Mouse (Mus musculus): Measurements from ENCODE around the gene Gm10188.

Gm10188 gene

DNA sequence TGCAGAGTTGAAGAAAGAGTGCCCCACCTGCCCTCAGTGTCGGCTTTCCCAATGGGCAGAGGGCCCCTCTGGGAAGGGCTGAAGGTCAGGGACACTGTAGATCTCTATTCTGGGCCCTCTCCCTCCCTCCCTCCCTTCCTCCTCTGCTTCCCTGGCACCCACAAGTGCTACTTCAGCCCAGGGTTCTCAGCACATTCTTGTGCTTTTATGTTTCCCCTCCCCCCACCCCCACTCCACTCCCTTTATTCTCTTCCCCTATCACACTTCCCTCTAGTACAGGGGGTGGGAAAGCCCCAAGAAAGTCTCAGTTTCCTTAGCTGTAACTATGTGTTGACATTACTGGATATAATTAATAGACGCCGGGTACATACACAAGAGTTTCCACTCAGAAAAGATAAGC, 34.9 kb downstream of the Gm10188 start:
- no peak for DNase-seq (ENCODE audit: low spot score)

DNA sequence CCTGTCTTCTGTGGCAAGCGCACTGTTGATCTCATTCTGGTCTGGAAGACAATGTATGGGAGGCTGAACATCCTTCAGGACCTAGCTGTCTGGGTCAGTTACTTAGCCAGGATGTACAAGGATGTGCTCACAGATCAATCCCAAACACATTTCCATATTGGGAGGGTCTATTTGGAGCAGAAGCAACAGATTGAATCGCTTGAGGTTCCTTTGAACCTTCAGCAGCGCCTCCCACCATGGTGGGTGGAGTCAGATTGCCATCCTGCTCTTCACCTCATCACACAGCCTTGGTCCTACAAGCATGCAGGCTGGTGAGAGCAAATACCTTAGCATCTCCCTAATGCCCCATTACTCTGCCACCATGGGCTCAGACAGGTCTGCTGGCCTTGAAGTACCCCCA, 35.8 kb downstream of the Gm10188 start:
- DNase-seq (ENCODE audit: low spot score) = no peak

DNA sequence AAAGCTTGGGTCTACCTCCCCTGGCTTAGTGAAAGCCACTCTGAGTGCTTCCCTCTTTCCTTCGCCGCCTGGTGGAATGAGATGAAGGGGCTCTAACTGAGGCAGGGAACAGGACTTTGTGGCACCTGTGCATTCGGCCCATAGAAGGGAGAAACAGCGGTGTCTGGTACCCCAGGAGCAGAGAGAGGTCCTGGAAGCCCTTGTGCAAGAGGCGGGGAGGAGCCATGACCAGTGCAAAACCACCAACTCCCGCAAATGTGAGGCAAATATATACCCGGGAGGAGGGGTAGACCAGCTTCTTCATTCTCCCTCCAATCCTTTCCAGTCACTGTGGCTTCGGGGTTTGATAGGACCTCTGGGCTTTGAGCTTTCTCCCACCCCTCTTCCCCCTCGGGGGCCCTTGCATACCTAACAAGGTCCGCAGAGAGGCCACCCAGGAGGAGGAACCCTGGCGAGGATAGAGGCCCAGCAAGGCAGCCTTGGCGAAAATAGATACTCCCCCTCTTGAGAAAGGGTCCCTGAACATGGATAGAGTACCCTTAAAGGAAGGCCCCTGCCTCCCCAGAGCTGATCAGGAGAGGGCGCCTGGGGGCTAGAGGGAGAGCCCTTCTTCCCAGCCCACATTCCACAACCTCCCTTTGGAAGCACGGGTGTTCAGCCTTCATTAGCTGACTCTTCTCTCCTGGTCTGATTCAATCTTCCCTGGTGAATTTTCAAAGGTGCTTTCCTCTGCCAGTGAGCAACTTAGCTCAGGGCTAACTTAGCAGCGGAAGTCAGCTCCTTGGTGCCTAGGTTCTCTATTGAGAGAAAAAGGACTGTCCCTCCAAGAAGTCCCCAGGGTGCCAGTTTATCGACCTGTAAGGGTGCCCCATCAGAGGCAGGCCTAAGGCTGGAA, 37.5 kb downstream of the Gm10188 start:
- no peak for DNase-seq (ENCODE audit: low spot score)

DNA sequence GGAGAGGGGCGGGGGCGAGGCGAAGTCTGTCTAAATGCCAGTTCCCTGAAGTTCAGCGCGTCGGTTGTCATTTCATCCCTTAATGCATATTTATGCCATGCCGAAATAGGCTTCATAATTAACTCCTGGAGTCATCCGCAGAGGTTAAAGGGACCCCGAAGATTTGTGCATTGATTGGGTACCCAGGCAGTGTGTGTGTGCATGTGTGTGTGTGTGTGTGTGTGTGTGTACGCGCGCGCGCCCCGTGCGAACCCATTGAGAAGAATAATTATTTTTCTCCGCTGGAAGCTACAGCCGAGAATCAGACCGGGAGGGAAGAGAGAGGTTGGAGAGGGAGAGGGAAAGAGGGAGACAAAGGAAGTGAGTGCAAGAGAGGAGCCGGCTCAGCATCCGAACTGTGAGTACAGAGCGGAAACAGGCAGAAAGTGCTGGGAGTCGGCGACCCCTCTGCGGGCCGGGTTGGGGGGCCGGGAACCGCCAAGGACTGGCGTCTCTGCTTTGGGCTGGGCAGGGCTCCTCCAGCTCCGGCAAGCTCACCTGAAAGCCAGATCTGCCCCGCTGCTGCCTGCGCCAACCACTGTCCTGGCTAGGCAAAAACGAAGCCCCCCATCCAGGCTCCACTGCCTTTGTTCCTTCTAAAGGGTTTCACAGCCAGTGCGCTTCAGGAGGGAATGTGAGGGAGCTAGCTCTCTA, 38.3 kb downstream of the Gm10188 start, which contains the start of the genes Lemd1 and AC124108.1:
Lemd1 (plus strand) TSS at position 339 of the 693 bp plus-strand sequence.
AC124108.1 (plus strand) TSS at position 365 of the 693 bp plus-strand sequence.
- no peak for DNase-seq (ENCODE audit: low spot score)

GRCm38 (mm10) chr1:132190621-132191092, 38.9 kb downstream of the Gm10188 start:
- DNase-seq (ENCODE audit: low spot score) = no peak

- no peak for DNase-seq (ENCODE audit: low spot score)
Observed at GRCm38 (mm10) chr1:132190040-132190513, 39.5 kb downstream of the Gm10188 start.

DNA sequence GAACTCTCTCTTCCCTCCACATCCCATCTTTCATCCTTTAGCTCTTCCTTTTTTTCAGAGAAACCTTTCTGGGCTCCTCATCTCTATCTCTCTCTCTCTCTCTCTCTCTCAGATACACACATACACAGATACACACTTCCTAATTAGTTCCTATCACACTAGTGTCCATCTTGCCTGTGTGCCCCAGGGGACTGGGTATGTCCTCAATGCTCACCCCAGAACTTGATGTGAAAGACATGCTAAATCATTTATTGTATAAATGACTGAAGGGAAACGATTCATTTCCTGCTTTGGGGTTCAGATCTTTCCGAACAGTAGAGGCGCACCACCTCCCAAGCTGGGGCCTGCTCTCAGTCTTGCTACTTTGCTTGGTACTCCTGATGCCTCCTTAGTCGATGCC, 40.3 kb downstream of the Gm10188 start:
- DNase-seq (ENCODE audit: low spot score) = no peak

- no peak for DNase-seq (ENCODE audit: low spot score)
Observed at GRCm38 (mm10) chr1:132188442-132189066, 41.0 kb downstream of the Gm10188 start.

DNA sequence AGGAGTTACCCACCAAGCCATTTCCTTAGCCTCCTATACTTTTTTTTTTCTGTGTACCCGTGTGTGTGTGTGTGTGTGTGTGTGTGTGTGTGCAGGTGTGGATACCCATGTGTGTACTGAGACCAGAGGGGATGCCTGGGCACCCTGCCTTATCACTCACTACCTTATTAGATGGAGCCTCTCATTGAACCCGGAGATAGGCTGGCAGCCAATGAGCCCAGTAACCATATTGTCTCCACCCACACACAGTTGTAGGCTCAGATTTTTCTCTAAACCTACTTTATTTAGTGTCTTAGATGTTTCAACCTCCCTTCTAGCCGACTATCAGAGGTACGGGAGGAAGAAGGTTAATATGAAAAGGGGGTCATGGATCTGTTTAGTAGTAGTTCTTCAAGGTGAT, 43.3 kb downstream of the Gm10188 start:
- DNase-seq (ENCODE audit: low spot score) = no peak
